Mouse (Mus musculus) central nervous system, embryonic 14 days (tissue): ENCODE measurements around the gene Olfr730. TPM values are rescaled to one million over a fixed set of nuclear protein-coding genes. Genes with fewer than 3 reads are reported as not detected.

Experiments
- polyA plus RNA-seq: library from polyadenylated mRNA; depleted of rRNA; stranded (reverse); fragments of >200 nt; gene quantifications from 2 replicates; pipeline ENCODE4 v1.2.3, GENCODE M21; 2012; rRNA removed

Gene Olfr730
- polyA plus RNA-seq: not detected in 2 replicates

GRCm38 (mm10) chr14:50188098-50188497 is at the start of gene Olfr730:
TSS of gene Olfr730 (minus strand) at chr14:50188198.

GRCm38 (mm10) chr14:50152810-50153209 is 35.2 kb downstream of the Olfr730 start, which contains the start of gene Olfr729:
TSS of gene Olfr729 (minus strand) at chr14:50152910.

GRCm38 (mm10) chr14:50142580-50142979 is 45.4 kb downstream of the Olfr730 start, which contains the start of gene Olfr728:
TSS of gene Olfr728 (minus strand) at chr14:50142680.

Other genes starting within 250 kb of the Olfr730 start
- gene Olfr724, start 224.9 kb downstream of the Olfr730 start, polyA plus RNA-seq: not detected in 2 replicates
- not detected in 2 replicates for gene Olfr725, start 147.8 kb downstream of the Olfr730 start, polyA plus RNA-seq
- not detected in 2 replicates for gene Olfr726, start 97.2 kb downstream of the Olfr730 start, polyA plus RNA-seq
- gene Olfr727, start 65.0 kb downstream of the Olfr730 start, polyA plus RNA-seq: not detected in 2 replicates
- gene Olfr728, start 45.5 kb downstream of the Olfr730 start, polyA plus RNA-seq: not detected in 2 replicates
- gene Olfr729, start 35.3 kb downstream of the Olfr730 start, polyA plus RNA-seq: not detected in 2 replicates
- not detected in 2 replicates for gene Olfr731, start 53.7 kb upstream of the Olfr730 start, polyA plus RNA-seq
- gene Olfr732, start 96.0 kb upstream of the Olfr730 start, polyA plus RNA-seq: not detected in 2 replicates
- not detected in 2 replicates for gene Olfr733, start 113.3 kb upstream of the Olfr730 start, polyA plus RNA-seq
- not detected in 2 replicates for gene Olfr734, start 138.6 kb upstream of the Olfr730 start, polyA plus RNA-seq
- not detected in 2 replicates for gene Olfr735, start 160.7 kb upstream of the Olfr730 start, polyA plus RNA-seq
- not detected in 2 replicates for gene Tlr11, start 169.7 kb upstream of the Olfr730 start, polyA plus RNA-seq
- not detected in 2 replicates for gene Olfr736, start 193.0 kb upstream of the Olfr730 start, polyA plus RNA-seq
- not detected in 2 replicates for gene Olfr738, start 219.4 kb upstream of the Olfr730 start, polyA plus RNA-seq
- gene Olfr739, start 230.4 kb upstream of the Olfr730 start, polyA plus RNA-seq: not detected in 2 replicates